Mouse (Mus musculus): ENCODE results near the gene Rhbdl1.

Rhbdl1 gene

GRCm38 (mm10) chr17:25808789-25809605 lies 28.1 kb downstream of the Rhbdl1 start, which contains the start of gene Fbxl16:
Gene Fbxl16 (plus strand): TSS chr17:25809085.
- CTCF ChIA-PET = interaction anchor here in 3 of 4 experiments (0.7 to 1.9 kb wide), 8 partner anchors 12 to 241 kb away, joined by 3 to 11 read pairs (median 3); partner anchors contain the start of genes Metrn (in 3 of the 3), Narfl (in 1 of the 3) and Sox8 (in 1 of the 3)
- POLR2A ChIA-PET = interaction anchor here in 3 of 4 experiments (0.5 to 2.8 kb wide), 21 partner anchors 9 to 564 kb away, joined by 3 to 12 read pairs (median 3); partner anchors contain the start of genes Metrn (in 3 of the 3), Stub1 (in 2 of the 3), Chtf18 (in 1 of the 3) and Haghl (in 1 of the 3)

- ChIA-PET CTCF (interaction anchor here in 3 of 4 experiments (0.5 to 1.9 kb wide), 8 partner anchors 11 to 1599 kb away, joined by 3 to 11 read pairs (median 3); partner anchors contain the start of genes Gng13 (in 1 of the 3), Metrn (in 1 of the 3), Narfl (in 1 of the 3) and Ntn3 (in 1 of the 3)), POLR2A (interaction anchor here in 3 of 4 experiments (0.9 to 2.8 kb wide), 12 partner anchors 10 to 302 kb away, joined by 3 to 12 read pairs (median 6); partner anchors contain the start of genes Stub1 (in 2 of the 3), Chtf18 (in 1 of the 3), Haghl (in 1 of the 3) and Metrn (in 1 of the 3))
These were observed 29.1 kb downstream of the Rhbdl1 start for GRCm38 (mm10) chr17:25808028-25808427.

GRCm38 (mm10) chr17:25807452-25807851 lies 29.6 kb downstream of the Rhbdl1 start:
- CTCF ChIA-PET = interaction anchor here in 3 of 4 experiments (0.5 to 1.9 kb wide), 5 partner anchors 63 to 1627 kb away, joined by 3 to 11 read pairs (median 5); partner anchors contain the start of genes Gng13 (in 1 of the 3) and Ntn3 (in 1 of the 3)

GRCm38 (mm10) chr17:25806507-25806906 lies 30.6 kb downstream of the Rhbdl1 start:
- ChIA-PET POLR2A (interaction anchor here in 2 of 4 experiments (0.6 to 1.8 kb wide), 7 partner anchors 8 to 650 kb away, joined by 3 to 8 read pairs (median 5); partner anchors contain the start of genes Metrn (in 2 of the 2) and Stub1 (in 1 of the 2)), CTCF (no interaction called here)

More at GRCm38 (mm10) chr17:25807452-25807851, 29.6 kb downstream of the Rhbdl1 start:
- POLR2A ChIA-PET = interaction anchor here in 3 of 4 experiments (0.6 to 2.8 kb wide), 10 partner anchors 9 to 952 kb away, joined by 3 to 12 read pairs (median 6); partner anchors contain the start of genes Chtf18 (in 1 of the 3), Haghl (in 1 of the 3), Metrn (in 1 of the 3) and Rpusd1 (in 1 of the 3)

- ChIA-PET CTCF (interaction anchor here in 3 of 4 experiments (0.6 to 1.6 kb wide), 10 partner anchors 15 to 655 kb away, joined by 3 to 10 read pairs (median 3); no protein-coding TSS in a partner anchor), POLR2A (interaction anchor here (0.5 to 2.7 kb wide), 9 partner anchors 18 to 1080 kb away, joined by 3 to 10 read pairs (median 4); partner anchors contain the start of genes Rpusd1 (in 3 of the 4), Chtf18 (in 2 of the 4), Gm20683 (in 1 of the 4) and Haghl (in 1 of the 4))
These were observed 34.1 kb downstream of the Rhbdl1 start for GRCm38 (mm10) chr17:25802825-25803517.

- POLR2A ChIA-PET = interaction anchor here (0.6 to 1.9 kb wide), 28 partner anchors 9 to 594 kb away, joined by 3 to 8 read pairs (median 4); partner anchors contain the start of genes Jmjd8 (in 2 of the 4), Gng13 (in 1 of the 4), Haghl (in 1 of the 4) and Narfl (in 1 of the 4)
- CTCF ChIA-PET = interaction anchor here (0.6 to 2.1 kb wide), 85 partner anchors 9 to 527 kb away, joined by 3 to 49 read pairs (median 4); partner anchors contain the start of genes Chtf18 (in 4 of the 4), Rpusd1 (in 4 of the 4), Narfl (in 3 of the 4) and Sox8 (in 3 of the 4)
These were observed 36.1 kb downstream of the Rhbdl1 start for GRCm38 (mm10) chr17:25801029-25801428.

GRCm38 (mm10) chr17:25796951-25797369 lies 40.1 kb downstream of the Rhbdl1 start, which contains the start of gene Metrn:
Gene Metrn (minus strand): TSS chr17:25797136.
- CTCF ChIA-PET = interaction anchor here (0.6 to 2.9 kb wide), 14 partner anchors 12 to 322 kb away, joined by 3 to 12 read pairs (median 4); partner anchors contain the start of genes Fbxl16 (in 2 of the 4), Narfl (in 2 of the 4), Chtf18 (in 1 of the 4) and Haghl (in 1 of the 4)

GRCm38 (mm10) chr17:25796211-25796771 lies 40.8 kb downstream of the Rhbdl1 start:
- CTCF ChIA-PET = interaction anchor here in 3 of 4 experiments (0.7 to 2.9 kb wide), 10 partner anchors 11 to 322 kb away, joined by 3 to 12 read pairs (median 4); partner anchors contain the start of genes Fbxl16 (in 2 of the 3), Narfl (in 2 of the 3) and Haghl (in 1 of the 3)
- POLR2A ChIA-PET = interaction anchor here in 3 of 4 experiments (0.6 to 4.7 kb wide), 36 partner anchors 9 to 272 kb away, joined by 3 to 36 read pairs (median 5); partner anchors contain the start of genes Fbxl16 (in 3 of the 3), Haghl (in 3 of the 3), Chtf18 (in 2 of the 3) and Rpusd1 (in 2 of the 3)

More at GRCm38 (mm10) chr17:25796951-25797369, 40.1 kb downstream of the Rhbdl1 start, which contains the start of gene Metrn:
- POLR2A ChIA-PET = interaction anchor here in 3 of 4 experiments (0.6 to 4.7 kb wide), 42 partner anchors 9 to 947 kb away, joined by 3 to 36 read pairs (median 5); partner anchors contain the start of genes Fbxl16 (in 3 of the 3), Haghl (in 3 of the 3), Stub1 (in 3 of the 3) and Chtf18 (in 2 of the 3)

- CTCF ChIA-PET = interaction anchor here in 3 of 4 experiments (0.6 to 1.3 kb wide), 4 partner anchors 9 to 246 kb away, joined by 3 to 5 read pairs (median 4); partner anchors contain the start of gene Haghl (in 1 of the 3)
These were observed 41.4 kb downstream of the Rhbdl1 start, which contains the start of gene AC134908.4 for GRCm38 (mm10) chr17:25795609-25796092. Gene AC134908.4 (minus strand): TSS chr17:25795659.

GRCm38 (mm10) chr17:25794998-25795397 lies 42.1 kb downstream of the Rhbdl1 start:
- ChIA-PET POLR2A (interaction anchor here in 3 of 4 experiments (0.9 to 4.7 kb wide), 16 partner anchors 10 to 81 kb away, joined by 3 to 36 read pairs (median 5); partner anchors contain the start of genes Stub1 (in 3 of the 3), Chtf18 (in 2 of the 3), Rpusd1 (in 2 of the 3) and Gng13 (in 1 of the 3)), CTCF (interaction anchor here in 3 of 4 experiments (0.6 to 1.3 kb wide), 7 partner anchors 9 to 71 kb away, joined by 3 to 9 read pairs (median 4); partner anchors contain the start of genes Haghl (in 2 of the 3) and Fbxl16 (in 1 of the 3))

More at GRCm38 (mm10) chr17:25795609-25796092, 41.4 kb downstream of the Rhbdl1 start, which contains the start of gene AC134908.4:
- POLR2A ChIA-PET = interaction anchor here in 3 of 4 experiments (0.6 to 4.7 kb wide), 17 partner anchors 10 to 78 kb away, joined by 3 to 36 read pairs (median 5); partner anchors contain the start of genes Chtf18 (in 2 of the 3), Haghl (in 2 of the 3), Rpusd1 (in 2 of the 3) and Stub1 (in 2 of the 3)

GRCm38 (mm10) chr17:25794197-25794596 lies 42.9 kb downstream of the Rhbdl1 start:
- ChIA-PET POLR2A (interaction anchor here in 3 of 4 experiments (0.9 to 4.7 kb wide), 12 partner anchors 19 to 81 kb away, joined by 3 to 36 read pairs (median 6); partner anchors contain the start of genes Stub1 (in 3 of the 3), Chtf18 (in 2 of the 3), Rpusd1 (in 2 of the 3) and Gng13 (in 1 of the 3)), CTCF (interaction anchor here in 3 of 4 experiments (0.8 to 1.3 kb wide), 4 partner anchors 9 to 70 kb away, joined by 3 to 5 read pairs (median 4); partner anchors contain the start of genes Haghl (in 2 of the 3) and Fbxl16 (in 1 of the 3))

- ChIA-PET CTCF (interaction anchor here in 3 of 4 experiments (0.6 to 2.6 kb wide), 8 partner anchors 7 to 220 kb away, joined by 3 to 12 read pairs (median 4); partner anchors contain the start of gene Narfl (in 2 of the 3)), POLR2A (interaction anchor here (0.6 to 3.1 kb wide), 22 partner anchors 8 to 225 kb away, joined by 3 to 16 read pairs (median 4); partner anchors contain the start of genes Chtf18 (in 2 of the 4), Rpusd1 (in 2 of the 4), Stub1 (in 2 of the 4) and Nhlrc4 (in 1 of the 4))
These were observed 44.5 kb downstream of the Rhbdl1 start, which contains the start of gene Fam173a for GRCm38 (mm10) chr17:25792615-25793014. Gene Fam173a (minus strand): TSS chr17:25792901.

- CTCF ChIA-PET = interaction anchor here in 3 of 4 experiments (0.6 to 2.6 kb wide), 11 partner anchors 8 to 220 kb away, joined by 3 to 12 read pairs (median 4); partner anchors contain the start of gene Narfl (in 2 of the 3)
- POLR2A ChIA-PET = interaction anchor here in 3 of 4 experiments (0.6 to 3.1 kb wide), 29 partner anchors 9 to 225 kb away, joined by 3 to 16 read pairs (median 4); partner anchors contain the start of genes Stub1 (in 3 of the 3), Chtf18 (in 1 of the 3), Fbxl16 (in 1 of the 3) and Nhlrc4 (in 1 of the 3)
These were observed 45.1 kb downstream of the Rhbdl1 start for GRCm38 (mm10) chr17:25791843-25792527.
